11 mouse cellular contexts compared by ENCODE assay signal in the genomic region with DNA sequence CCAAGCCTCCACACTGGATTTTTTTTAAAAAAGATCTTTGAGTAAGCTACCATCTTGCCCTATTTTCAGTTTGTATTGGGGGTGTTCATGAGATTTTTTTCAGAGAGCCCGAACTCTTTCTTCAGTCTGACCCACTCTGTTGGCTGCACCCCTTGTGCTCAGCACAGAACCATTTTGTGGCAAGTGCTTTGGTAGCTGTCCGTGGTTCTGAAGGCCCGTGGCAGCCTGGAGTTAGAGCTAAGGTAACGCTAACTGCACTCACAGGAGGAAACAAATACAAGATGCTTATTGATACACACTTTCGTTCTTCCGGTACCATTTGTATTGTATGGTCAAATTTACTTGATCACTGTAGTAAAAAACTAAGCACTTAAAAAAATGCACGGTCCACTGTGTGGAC. TPM values are rescaled to one million over a fixed set of nuclear protein-coding genes. Genes with fewer than 3 reads are reported as not detected.
DNase-seq lines count a peak whose midpoint lies in the region; ATAC-seq and TF ChIP-seq lines count a peak whose summit lies in the region.
"Had no signal": no experiment of that assay in that cellular context is flagged by ENCODE, and none has a peak within 500 bp of the region (broad histone marks: within the 10 kb centered on the region; RNA-seq: fewer than 3 reads in every experiment).

No protein-coding gene starts in this region.

- no peaks in the 10 kb centered on the region for H3K36me3 ChIP-seq in heart, postnatal 0 days (replicated peaks; ENCODE audit: control insufficient read depth, insufficient read depth, low read length)
- H3K36me3 ChIP-seq in heart, embryonic 11.5 days (ENCODE audit: control insufficient read depth, insufficient read depth, low read length), result no peaks in the 10 kb centered on the region
- H3K36me3 ChIP-seq in neural tube, embryonic 15.5 days, result no peaks in the 10 kb centered on the region
- H3K36me3 ChIP-seq: embryonic facial prominence, embryonic 15.5 days; lung, embryonic 15.5 days had no signal

- H3K27ac ChIP-seq in heart, postnatal 0 days (ENCODE audit: low read depth), result no peak overlapping the region
- no peak overlapping the region for H3K27ac ChIP-seq in heart, embryonic 11.5 days (ENCODE audit: low read depth, low read length)
- H3K27ac ChIP-seq in neural tube, embryonic 15.5 days (replicated peaks), result no peak overlapping the region
- H3K27ac ChIP-seq: embryonic facial prominence, embryonic 15.5 days; lung, embryonic 15.5 days had no signal

- no peak overlapping the region for H3K9ac ChIP-seq in heart, postnatal 0 days (replicated peaks; ENCODE audit: low read depth, low read length)
- no peak overlapping the region for H3K9ac ChIP-seq in heart, embryonic 11.5 days (ENCODE audit: low read depth, low read length)
- H3K9ac ChIP-seq in neural tube, embryonic 15.5 days (replicated peaks), result no peak overlapping the region
- H3K9ac ChIP-seq: embryonic facial prominence, embryonic 15.5 days; lung, embryonic 15.5 days had no signal

- no peaks in the 10 kb centered on the region for H3K4me1 ChIP-seq in heart, postnatal 0 days (ENCODE audit: control insufficient read depth, insufficient read depth)
- no peaks in the 10 kb centered on the region for H3K4me1 ChIP-seq in heart, embryonic 11.5 days (ENCODE audit: control insufficient read depth, insufficient read depth, low read length)
- no peaks in the 10 kb centered on the region for H3K4me1 ChIP-seq in neural tube, embryonic 15.5 days
- H3K4me1 ChIP-seq: embryonic facial prominence, embryonic 15.5 days; lung, embryonic 15.5 days had no signal

- no peak for TF ChIP-seq EP300 in heart, postnatal 0 days (IDR thresholded peaks at IDR 0.05; ENCODE audit: low read depth)

- H3K4me2 ChIP-seq in heart, postnatal 0 days (ENCODE audit: low read depth, low read length), result no peak overlapping the region
- H3K4me2 ChIP-seq in heart, embryonic 11.5 days, result no peak overlapping the region
- H3K4me2 ChIP-seq in neural tube, embryonic 15.5 days, result no peak overlapping the region
- H3K4me2 ChIP-seq: embryonic facial prominence, embryonic 15.5 days; lung, embryonic 15.5 days had no signal

- peak; percentile 21 for DNase-seq in heart, postnatal 0 days (ENCODE audit: low spot score)
- peak; percentile 57 for DNase-seq in neural tube, embryonic 10.5 days (ENCODE audit: extremely low spot score, low spot score)
- peak; percentile 69 for DNase-seq in embryo, embryonic 11 days
- DNase-seq in retina, postnatal 1 day, result peak; percentile 11
- no peak for DNase-seq in left cerebral cortex, adult 9 months (ENCODE audit: low spot score in 2 of 2)
- DNase-seq: right cerebral cortex, postnatal 25 days had no signal

- no peak for ATAC-seq in heart, postnatal 0 days (ENCODE audit: insufficient read depth, low read depth)
- no peak for ATAC-seq in heart, embryonic 11.5 days (replicated peaks; ENCODE audit: insufficient number of reproducible peaks, low FRiP score, low TSS enrichment)
- ATAC-seq in neural tube, embryonic 15.5 days (ENCODE audit: low FRiP score), result no peak
- ATAC-seq in megakaryocyte-erythroid progenitor cell, adult 5-6 weeks (replicated peaks; ENCODE audit: low FRiP score, low TSS enrichment, poor library complexity, severe bottlenecking), result no peak

- no peak for TF ChIP-seq CTCF in heart, postnatal 0 days (IDR thresholded peaks at IDR 0.05; ENCODE audit: low read depth)

- H3K9me3 ChIP-seq in heart, postnatal 0 days (replicated peaks; ENCODE audit: control insufficient read depth, low read length), result no peaks in the 10 kb centered on the region
- H3K9me3 ChIP-seq in heart, embryonic 11.5 days (replicated peaks; ENCODE audit: control insufficient read depth, low read length), result no peaks in the 10 kb centered on the region
- H3K9me3 ChIP-seq in neural tube, embryonic 15.5 days (replicated peaks), result no peaks in the 10 kb centered on the region
- H3K9me3 ChIP-seq: embryonic facial prominence, embryonic 15.5 days; lung, embryonic 15.5 days had no signal

- no peak overlapping the region for H3K4me3 ChIP-seq in heart, postnatal 0 days (ENCODE audit: low read depth, low read length)
- no peak overlapping the region for H3K4me3 ChIP-seq in heart, embryonic 11.5 days (ENCODE audit: low read depth, low read length)
- no peak overlapping the region for H3K4me3 ChIP-seq in neural tube, embryonic 15.5 days (replicated peaks)
- H3K4me3 ChIP-seq: embryonic facial prominence, embryonic 15.5 days; lung, embryonic 15.5 days had no signal

- H3K27me3 ChIP-seq in heart, postnatal 0 days (ENCODE audit: control insufficient read depth, insufficient read depth, low read length), result no peaks in the 10 kb centered on the region
- H3K27me3 ChIP-seq in heart, embryonic 11.5 days (ENCODE audit: control insufficient read depth, insufficient read depth, low read length), result no peaks in the 10 kb centered on the region
- no peaks in the 10 kb centered on the region for H3K27me3 ChIP-seq in neural tube, embryonic 15.5 days (replicated peaks)
- H3K27me3 ChIP-seq: embryonic facial prominence, embryonic 15.5 days; lung, embryonic 15.5 days had no signal

- 36% methylated on average over 7 of the region's 7 CpGs for WGBS in heart, postnatal 0 days
- WGBS in heart, embryonic 11.5 days (ENCODE audit: insufficient replicate concordance), result 34% methylated on average over 7 of the region's 7 CpGs
- 50% methylated on average over 7 of the region's 7 CpGs for WGBS in neural tube, embryonic 15.5 days

RNA-seq across cellular contexts. Expression of a gene that starts 36.7 kb away (rescaled TPM):
- total RNA-seq in heart, postnatal 0 days (2014; rRNA removed; ENCODE audit: low replicate concordance), result 40.9 and 52.6 TPM in 2 replicates
- 25.8 and 26.6 TPM in 2 replicates for polyA plus RNA-seq in heart, postnatal 0 days (2015; fragmentation: Nextera tagmentation; extraction: Ambion mirVana)
- 38.0 and 40.6 TPM in 2 replicates for polyA plus RNA-seq in heart, embryonic 11.5 days (2014; fragmentation: Nextera tagmentation; extraction: Ambion mirVana)
- polyA plus RNA-seq in neural tube, embryonic 15.5 days (2015; fragmentation: Nextera tagmentation; extraction: Ambion mirVana), result 63.4 and 67.6 TPM in 2 replicates
- 33.2 and 40.7 TPM in 2 replicates for total RNA-seq in megakaryocyte-erythroid progenitor cell, adult 5-6 weeks (2014; fragmentation: Nextera tagmentation)
- total RNA-seq in megakaryocyte-erythroid progenitor cell, adult 5-6 weeks (2017), result 12.8 and 15.7 TPM in 2 replicates

RNA-seq across cellular contexts. Expression of a gene that starts 57.2 kb away (rescaled TPM):
- total RNA-seq in heart, postnatal 0 days (2014; rRNA removed; ENCODE audit: low replicate concordance), result 0.73 TPM in 1 of 2 replicates, not detected in the other
- 0.12 and 0.29 TPM in 2 replicates for polyA plus RNA-seq in heart, postnatal 0 days (2015; fragmentation: Nextera tagmentation; extraction: Ambion mirVana)
- 0.23 TPM in 1 of 2 replicates, not detected in the other for polyA plus RNA-seq in heart, embryonic 11.5 days (2014; fragmentation: Nextera tagmentation; extraction: Ambion mirVana)
- polyA plus RNA-seq in neural tube, embryonic 15.5 days (2015; fragmentation: Nextera tagmentation; extraction: Ambion mirVana), result 1.3 and 1.7 TPM in 2 replicates
- total RNA-seq in megakaryocyte-erythroid progenitor cell, adult 5-6 weeks (2014; fragmentation: Nextera tagmentation), result 2.3 and 2.8 TPM in 2 replicates
- total RNA-seq in megakaryocyte-erythroid progenitor cell, adult 5-6 weeks (2017), result not detected in 2 replicates

Comparison
In these comparisons a context has a peak if more than half of its experiments do, and no peak if none do; other contexts are left out.
1. DNase-seq: peak in heart, postnatal 0 days (single experiment), neural tube, embryonic 10.5 days (single experiment), embryo, embryonic 11 days (single experiment) and retina, postnatal 1 day (single experiment); none in left cerebral cortex, adult 9 months (0 of 2).